Mouse (Mus musculus) G1E (cell line): ENCODE measurements around the gene Cyb5d1.

ENCODE experiments used
- CTCF ChIP-seq: IDR thresholded peaks from 2 replicates; pipeline ENCODE4 v1.5.1; 2012; ENCODE audit warnings: low read depth, low read length, inconsistent platforms, mixed read lengths
- GATA1 ChIP-seq: IDR thresholded peaks from 2 replicates; pipeline ENCODE4 v1.6.1; 2012; ENCODE audit warnings: borderline replicate concordance, low read length, inconsistent platforms, mixed read lengths
- GATA2 ChIP-seq: IDR thresholded peaks from 2 replicates; pipeline ENCODE4 v1.6.1; 2012; ENCODE audit warnings: low read depth, low read length, inconsistent platforms, borderline replicate concordance
- POLR2AphosphoS5 ChIP-seq: IDR thresholded peaks from 2 replicates; pipeline ENCODE4 v1.6.1; 2012; ENCODE audit warnings: low read depth, low read length, inconsistent platforms; ENCODE audit not compliant: insufficient replicate concordance
- TAL1 ChIP-seq: conservative IDR thresholded peaks from 2 replicates; pipeline ENCODE4 v1.6.1; 2012; ENCODE audit warnings: low read depth, low read length, inconsistent platforms, mixed read lengths

GRCm38 (mm10) chr11:69367616-69368355 lies 27.6 kb downstream of the Cyb5d1 start:
- TF ChIP-seq GATA1 = no peak
- no peak for TF ChIP-seq CTCF
- no peak for TF ChIP-seq TAL1
- TF ChIP-seq POLR2AphosphoS5 = no peak
- no peak for TF ChIP-seq GATA2
